Mouse (Mus musculus): ENCODE results near the gene Slc41a2. TPM values are rescaled to one million over a fixed set of nuclear protein-coding genes. Genes with fewer than 3 reads are reported as not detected.

Slc41a2 gene
- total RNA-seq, 2 experiments from 2014 or later: 2.6 to 3.5 TPM

- no peak for DNase-seq (ENCODE audit: low spot score in 2 of 2)
Measured at GRCm38 (mm10) chr10:83320396-83320795, 17.3 kb downstream of the Slc41a2 start.

- no peak for DNase-seq (ENCODE audit: low spot score in 2 of 2)
Measured at GRCm38 (mm10) chr10:83313033-83313432, 24.6 kb downstream of the Slc41a2 start.

DNA sequence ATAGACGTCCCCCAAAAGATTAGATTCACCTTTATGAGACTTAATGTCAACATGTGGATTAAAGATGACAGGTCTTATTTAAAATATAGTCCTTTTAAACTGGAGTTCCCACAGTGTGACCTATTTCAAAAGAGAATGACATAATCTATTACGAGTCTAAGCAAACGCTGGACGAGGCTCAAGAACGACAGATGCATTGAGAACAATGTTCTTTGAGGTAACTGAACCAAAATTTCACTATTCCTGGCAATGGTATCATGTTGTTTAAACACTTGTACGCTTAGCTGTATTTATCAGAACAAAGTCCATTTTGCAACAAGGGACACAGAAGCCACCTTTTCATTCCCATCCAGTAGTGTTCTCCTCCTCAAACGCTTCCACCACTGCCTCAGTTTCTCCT lies 27.3 kb downstream of the Slc41a2 start:
- DNase-seq (ENCODE audit: low spot score in 2 of 2): no peak

DNA sequence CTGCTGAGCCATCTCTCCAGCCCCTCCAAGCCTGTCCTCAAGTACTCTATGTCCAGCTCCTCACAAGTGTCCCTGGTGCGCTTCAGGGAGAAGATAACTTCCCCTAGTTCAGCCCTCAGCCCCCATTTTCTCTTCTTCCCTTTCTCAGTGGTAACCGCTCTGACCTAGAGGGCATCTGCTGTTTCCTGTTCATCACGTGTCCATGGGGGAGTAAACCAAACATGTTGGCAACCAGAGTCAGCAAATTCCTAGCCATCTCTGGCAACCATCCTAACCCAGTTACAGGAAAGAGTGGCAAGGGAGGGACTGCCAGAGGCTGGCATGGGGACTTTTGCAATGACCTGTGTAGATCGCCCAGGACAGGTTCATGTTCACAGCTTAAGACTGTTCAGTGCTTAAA lies 36.0 kb downstream of the Slc41a2 start:
- no peak for DNase-seq (ENCODE audit: low spot score in 2 of 2)

DNA sequence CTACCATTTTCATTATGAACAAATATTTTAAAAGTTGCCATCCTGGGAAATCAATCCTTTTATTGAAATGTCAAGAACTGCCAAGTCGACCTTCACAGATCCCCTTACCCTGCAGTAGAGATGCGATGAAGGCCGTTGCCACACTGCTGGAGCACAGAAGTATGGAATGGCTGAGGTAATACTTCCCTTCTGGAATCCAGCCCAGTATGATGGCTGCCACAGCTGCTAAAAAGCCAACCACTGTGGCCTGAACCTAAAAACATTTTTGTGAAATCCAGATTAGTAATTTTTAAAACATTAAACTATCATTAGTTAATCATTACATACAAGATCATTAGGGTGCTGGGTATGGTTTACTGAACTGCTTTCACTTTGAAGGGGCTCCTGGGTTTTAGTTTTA lies 36.6 kb downstream of the Slc41a2 start:
- DNase-seq (ENCODE audit: low spot score in 2 of 2): no peak

GRCm38 (mm10) chr10:83297017-83297416 lies 40.7 kb downstream of the Slc41a2 start:
- DNase-seq (ENCODE audit: low spot score in 2 of 2): no peak

DNA sequence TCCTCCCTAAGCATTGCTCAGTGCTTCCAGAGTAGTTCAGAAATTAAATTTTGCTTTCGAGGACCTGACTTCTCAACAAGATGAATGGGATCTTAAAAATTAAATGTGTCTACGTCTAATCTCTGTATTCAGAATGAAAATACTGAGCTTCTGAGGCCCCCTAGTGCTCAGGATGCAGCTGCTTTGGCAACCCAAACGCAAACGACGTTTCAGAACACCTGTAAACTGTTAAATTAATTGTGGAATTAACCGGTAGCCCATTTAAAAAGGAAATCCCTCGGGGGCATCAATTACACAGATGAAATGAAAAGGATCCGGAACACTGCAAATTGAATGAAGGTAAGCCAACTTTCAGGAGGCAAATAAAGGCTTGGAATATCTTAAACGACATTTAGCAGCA lies 42.9 kb downstream of the Slc41a2 start:
- DNase-seq (ENCODE audit: low spot score in 2 of 2): no peak

GRCm38 (mm10) chr10:83293352-83293751 lies 44.3 kb downstream of the Slc41a2 start:
- DNase-seq (ENCODE audit: low spot score in 2 of 2): no peak

- DNase-seq (ENCODE audit: low spot score in 2 of 2): no peak
Measured at GRCm38 (mm10) chr10:83291731-83292130, 46.0 kb downstream of the Slc41a2 start.

DNA sequence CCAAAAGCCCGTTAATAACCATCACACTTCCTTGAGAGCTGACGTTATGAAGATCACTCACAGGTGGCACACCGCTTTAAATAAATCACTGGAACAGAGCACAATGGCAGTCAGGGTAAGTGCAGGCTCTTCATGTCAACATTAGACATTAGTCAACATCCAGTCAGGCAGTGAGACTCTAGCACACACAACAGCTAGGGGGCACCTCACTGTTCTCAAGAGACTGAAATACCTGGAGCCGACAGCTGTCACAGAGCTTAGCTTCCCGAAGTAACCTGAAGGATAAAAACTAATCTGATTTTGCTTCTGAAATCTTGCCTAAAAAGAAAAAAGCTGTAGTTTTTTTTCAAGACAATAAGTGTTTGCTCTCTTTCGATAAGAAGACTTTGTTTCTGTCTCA lies 49.9 kb downstream of the Slc41a2 start:
- DNase-seq (ENCODE audit: low spot score in 2 of 2): no peak

- no peak for DNase-seq (ENCODE audit: low spot score in 2 of 2)
Measured at GRCm38 (mm10) chr10:83286399-83286798, 51.3 kb downstream of the Slc41a2 start.

DNA sequence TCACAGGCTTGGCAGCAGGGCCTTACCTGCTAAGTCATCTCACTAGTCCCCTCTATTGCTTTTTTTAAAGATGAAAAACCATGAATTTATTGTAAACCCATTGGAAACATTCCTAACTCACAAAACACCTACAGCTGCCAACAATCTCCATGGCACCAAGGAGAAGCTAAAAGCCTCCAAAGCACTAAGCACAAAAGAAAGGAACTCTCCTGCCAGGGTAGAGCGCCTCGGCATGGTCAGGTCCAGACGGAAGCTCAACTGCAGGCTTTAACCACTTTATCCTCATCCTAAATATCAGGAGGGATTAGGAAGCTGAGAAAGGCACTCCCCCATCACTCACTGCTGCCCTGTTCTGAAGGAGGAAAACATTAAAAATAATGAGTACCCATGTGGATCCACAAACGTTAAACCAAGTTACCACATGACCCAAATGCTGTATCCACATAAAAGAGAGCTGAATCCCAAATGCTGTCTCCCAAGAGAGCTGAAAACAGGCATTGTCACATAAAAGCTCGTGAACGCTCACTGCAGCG lies 51.9 kb downstream of the Slc41a2 start:
- no peak for DNase-seq (ENCODE audit: low spot score in 2 of 2)

- DNase-seq (ENCODE audit: low spot score in 2 of 2): no peak
Measured at GRCm38 (mm10) chr10:83284916-83285315, 52.8 kb downstream of the Slc41a2 start.

- DNase-seq (ENCODE audit: low spot score in 2 of 2): no peak
Measured at GRCm38 (mm10) chr10:83266731-83267130, 71.0 kb downstream of the Slc41a2 start.

DNA sequence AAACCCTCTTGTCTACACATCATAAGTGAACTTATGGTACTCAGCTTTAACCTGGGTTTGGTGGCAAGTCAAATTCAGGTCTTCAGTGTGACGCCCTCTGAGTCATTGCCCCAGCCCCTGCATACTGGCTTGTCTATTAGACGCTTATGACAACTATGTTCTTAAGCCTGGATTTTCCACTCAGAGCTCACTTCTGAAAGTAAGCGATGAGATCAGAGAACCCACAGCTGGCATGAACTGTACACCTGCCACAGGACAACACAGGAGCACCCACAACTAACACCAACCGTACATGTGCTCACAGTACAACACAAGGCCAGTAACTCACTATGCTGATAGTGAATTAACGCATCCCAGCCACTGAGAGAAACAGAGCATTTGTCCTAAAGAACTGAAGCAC lies 71.4 kb downstream of the Slc41a2 start:
- DNase-seq (ENCODE audit: low spot score in 2 of 2): no peak

- DNase-seq (ENCODE audit: low spot score in 2 of 2): no peak
Measured at GRCm38 (mm10) chr10:83264680-83265079, 73.0 kb downstream of the Slc41a2 start.

DNA sequence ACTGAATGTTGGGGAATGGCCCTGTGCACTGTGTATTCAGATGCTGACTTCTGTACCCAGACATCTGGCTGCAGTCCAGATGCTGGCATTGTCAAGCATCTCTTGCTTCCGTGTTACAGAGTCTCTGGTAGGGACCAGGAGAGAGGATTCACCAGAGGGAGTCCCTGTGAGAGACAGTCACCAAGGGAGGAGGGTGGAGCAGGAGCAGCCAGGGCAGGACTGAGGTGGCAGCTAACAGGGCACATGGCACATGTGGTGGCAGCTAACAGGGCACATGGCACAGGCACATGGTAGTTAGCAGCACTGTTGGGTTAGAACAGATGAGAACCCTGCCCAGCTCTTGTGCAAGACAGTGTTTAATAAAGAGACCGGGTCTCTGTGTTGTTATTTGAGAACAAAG lies 73.6 kb downstream of the Slc41a2 start:
- no peak for DNase-seq (ENCODE audit: low spot score in 2 of 2)

- DNase-seq (ENCODE audit: low spot score in 2 of 2): no peak
Measured at GRCm38 (mm10) chr10:83261264-83261663, 76.4 kb downstream of the Slc41a2 start.

DNA sequence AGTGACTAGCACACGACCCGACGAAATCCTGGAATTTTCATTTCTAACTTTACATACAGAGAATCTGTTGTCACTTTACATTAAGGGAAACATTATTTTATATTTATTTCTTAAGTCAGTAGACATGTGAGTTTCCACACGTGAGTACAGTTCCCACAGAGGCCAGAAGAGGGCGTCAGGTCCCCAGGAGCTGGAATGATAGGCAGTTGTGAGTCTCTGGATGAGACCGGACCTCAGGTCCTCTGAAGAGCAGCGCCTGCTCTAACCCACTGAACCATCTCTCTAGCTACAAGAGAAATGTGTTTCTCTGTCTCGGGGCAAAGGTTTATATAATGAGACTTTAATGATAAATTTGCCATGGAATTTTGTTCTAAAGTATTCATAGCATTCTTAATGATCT lies 86.3 kb downstream of the Slc41a2 start:
- no peak for DNase-seq (ENCODE audit: low spot score in 2 of 2)

DNA sequence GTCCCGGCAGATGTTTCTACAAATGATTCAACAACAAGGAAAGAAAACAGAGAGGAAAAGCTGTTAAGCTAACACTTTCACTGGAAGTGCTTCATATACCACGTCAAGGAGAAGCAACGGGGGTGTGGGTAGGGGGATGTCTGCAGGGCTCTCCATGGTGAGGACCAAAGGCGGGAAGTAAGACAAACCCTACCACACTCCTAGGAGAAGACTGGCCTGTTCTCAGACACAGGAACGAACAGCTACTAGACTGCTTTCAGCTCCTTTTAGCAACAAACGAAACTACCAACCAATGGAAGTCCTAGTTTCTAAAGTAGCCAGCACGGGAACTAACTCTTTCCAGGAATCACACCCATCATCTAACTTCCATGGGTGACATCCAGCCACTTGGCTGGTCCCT lies 89.6 kb downstream of the Slc41a2 start:
- no peak for DNase-seq (ENCODE audit: low spot score in 2 of 2)

DNA sequence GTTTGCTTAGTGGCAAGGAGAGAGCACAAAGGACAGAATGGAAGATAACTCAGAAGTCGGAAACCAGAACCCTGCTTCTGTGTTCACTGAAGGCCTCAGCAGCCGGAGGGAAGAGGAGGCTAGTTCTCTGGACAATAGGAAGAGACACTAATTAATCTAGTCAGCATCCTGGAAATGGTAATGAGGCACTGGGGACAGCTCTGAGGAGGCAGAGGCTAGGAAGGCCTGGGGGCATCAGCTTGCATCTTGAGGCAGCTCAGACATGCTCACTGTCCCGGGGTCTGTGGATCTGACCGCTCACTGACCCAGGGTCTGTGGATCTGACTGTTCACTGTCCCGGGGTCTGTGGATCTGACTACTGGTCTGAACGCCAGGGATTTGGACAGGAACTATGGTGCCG lies 92.0 kb downstream of the Slc41a2 start:
- DNase-seq (ENCODE audit: low spot score in 2 of 2): no peak

DNA sequence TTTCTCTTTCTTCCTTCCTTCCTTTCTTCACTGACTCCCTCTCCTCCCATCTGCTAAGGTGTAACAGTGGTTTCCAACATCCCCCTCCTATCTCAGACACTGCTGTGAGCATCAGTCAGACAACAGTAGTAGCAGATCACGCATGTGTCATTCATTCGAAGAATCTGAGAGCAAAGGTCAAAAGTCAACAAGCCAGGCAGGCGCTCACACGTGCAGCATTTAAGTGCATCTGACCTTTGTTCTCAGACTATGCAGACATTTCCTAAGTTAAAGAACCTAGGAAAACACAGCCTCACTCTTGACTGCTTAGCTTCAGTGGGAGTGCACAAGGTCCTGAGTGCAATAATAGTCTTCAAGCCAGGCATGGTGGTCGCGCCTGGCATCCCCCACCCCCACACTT lies 93.6 kb downstream of the Slc41a2 start:
- no peak for DNase-seq (ENCODE audit: low spot score in 2 of 2)

DNA sequence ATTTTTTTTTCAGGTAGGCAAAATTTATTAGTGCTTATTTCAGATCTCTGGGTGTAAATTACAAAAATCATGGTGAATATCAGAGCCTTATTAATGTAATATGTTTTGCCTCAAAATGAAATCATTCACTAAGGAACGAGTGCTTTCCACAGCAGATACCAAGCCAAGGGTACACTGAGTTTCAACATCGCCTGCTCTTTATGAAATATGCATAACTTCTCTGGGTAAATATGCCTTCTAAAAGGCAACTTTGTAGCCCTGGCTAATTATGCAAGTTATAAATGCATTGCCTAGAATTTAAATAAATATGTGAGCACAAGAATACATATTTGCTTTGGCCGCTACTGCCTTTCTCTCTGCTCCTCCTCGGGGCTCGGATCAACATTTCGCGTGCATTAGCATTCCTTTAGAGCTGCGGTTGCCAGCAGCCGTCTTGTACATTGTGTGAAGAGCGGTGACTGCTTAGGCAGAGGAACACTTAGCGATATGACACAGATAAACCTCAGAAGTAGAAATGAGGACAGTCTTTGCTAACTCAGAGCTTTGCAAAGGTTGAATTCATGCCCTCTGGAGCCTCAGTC lies 95.5 kb downstream of the Slc41a2 start:
- DNase-seq (ENCODE audit: low spot score in 2 of 2): no peak

GRCm38 (mm10) chr10:83234391-83234790 lies 103.3 kb downstream of the Slc41a2 start:
- DNase-seq (ENCODE audit: low spot score in 2 of 2): no peak
